Mouse (Mus musculus) heart, embryonic 14.5 days (tissue): ENCODE measurements around the gene Kyat3. TPM values are rescaled to one million over a fixed set of nuclear protein-coding genes. Genes with fewer than 3 reads are reported as not detected.
"Not testable (repeated sequence)": the region's sequence is repeated elsewhere in the genome, so short reads cannot be mapped to it uniquely, and the experiment has no call there.

Experiments
- ATAC-seq: fragments of 200-750 bp; cut with Nextera tagmentation; 2 replicates; pipeline ENCODE4 v1.8.0; 2017; ENCODE audit warnings: low read depth, moderate TSS enrichment; ENCODE audit not compliant: insufficient number of reproducible peaks, insufficient read depth, low FRiP score
- H3K27ac ChIP-seq, 2 experiments: fragments of 200-500 bp in 1 of 2; fragments of 300-500 bp in 1 of 2; sonication (generic) in 1 of 2; replicated peaks in 1 of 2; 2 replicates each; pipeline ENCODE4 v1.5.1; 2012 to 2014; ENCODE audit warnings: low read depth in 2 of 2, low read length in 2 of 2, control low read depth in 1 of 2, mild to moderate bottlenecking in 1 of 2, mixed read lengths in 1 of 2; ENCODE audit not compliant: control insufficient read depth in 1 of 2, insufficient read depth in 1 of 2
- H3K27me3 ChIP-seq: fragments of 300-500 bp; sonication (generic); 2 replicates; pipeline ENCODE4 v1.6.1; 2014; ENCODE audit warnings: mild to moderate bottlenecking, low read length, control low read depth; ENCODE audit not compliant: control insufficient read depth, insufficient read depth
- H3K36me3 ChIP-seq: fragments of 300-500 bp; sonication (generic); 2 replicates; pipeline ENCODE4 v1.6.1; 2014; ENCODE audit warnings: mild to moderate bottlenecking, control low read depth, low read length, mixed read lengths; ENCODE audit not compliant: control insufficient read depth, insufficient read depth
- H3K4me1 ChIP-seq, 2 experiments: fragments of 200-500 bp in 1 of 2; fragments of 300-500 bp in 1 of 2; sonication (generic) in 1 of 2; 2 replicates each; pipeline ENCODE4 v1.6.1; 2012 to 2014; ENCODE audit warnings: low read length in 2 of 2, control low read depth in 1 of 2, mixed read lengths in 1 of 2; ENCODE audit not compliant: control insufficient read depth in 2 of 2, insufficient read depth in 2 of 2
- H3K4me2 ChIP-seq: fragments of 300-500 bp; sonication (generic); 2 replicates; pipeline ENCODE4 v1.6.1; 2014; ENCODE audit warnings: mild to moderate bottlenecking, low read length
- H3K4me3 ChIP-seq, 2 experiments: fragments of 200-500 bp in 1 of 2; fragments of 300-500 bp in 1 of 2; sonication (generic) in 1 of 2; 2 replicates each; pipeline ENCODE4 v1.5.1; 2012 to 2014; ENCODE audit warnings: low read length in 2 of 2, mild to moderate bottlenecking in 2 of 2, control low read depth in 1 of 2, low read depth in 1 of 2, moderate library complexity in 1 of 2; ENCODE audit not compliant: control insufficient read depth in 1 of 2, insufficient read depth in 1 of 2
- H3K9ac ChIP-seq: fragments of 300-500 bp; sonication (generic); 2 replicates; pipeline ENCODE4 v1.6.1; 2014; ENCODE audit warnings: mild to moderate bottlenecking, low read length
- H3K9me3 ChIP-seq: fragments of 300-500 bp; sonication (generic); 2 replicates; pipeline ENCODE4 v1.6.1; 2016; ENCODE audit warnings: low read length, control low read depth; ENCODE audit not compliant: control insufficient read depth
- WGBS: fragments of 180-500 bp; shearing (Covaris S2); extraction: QIAGEN DNeasy Blood & Tissue Kit; methylation state at CpG from one replicate; pipeline ENCODE4 v1.1.7; 2014; 5-methylcytosine and 5-hydroxymethylcytosine counted together
- polyA plus RNA-seq: library from polyadenylated mRNA; unstranded; fragments of >200 nt; fragmentation: Nextera tagmentation; extraction: Ambion mirVana; gene quantifications from 2 replicates; pipeline ENCODE4 v1.2.1, GENCODE M21; 2014

The Kyat3 gene
- polyA plus RNA-seq, 1 experiment from 2014 or later: 11.1 TPM

DNA sequence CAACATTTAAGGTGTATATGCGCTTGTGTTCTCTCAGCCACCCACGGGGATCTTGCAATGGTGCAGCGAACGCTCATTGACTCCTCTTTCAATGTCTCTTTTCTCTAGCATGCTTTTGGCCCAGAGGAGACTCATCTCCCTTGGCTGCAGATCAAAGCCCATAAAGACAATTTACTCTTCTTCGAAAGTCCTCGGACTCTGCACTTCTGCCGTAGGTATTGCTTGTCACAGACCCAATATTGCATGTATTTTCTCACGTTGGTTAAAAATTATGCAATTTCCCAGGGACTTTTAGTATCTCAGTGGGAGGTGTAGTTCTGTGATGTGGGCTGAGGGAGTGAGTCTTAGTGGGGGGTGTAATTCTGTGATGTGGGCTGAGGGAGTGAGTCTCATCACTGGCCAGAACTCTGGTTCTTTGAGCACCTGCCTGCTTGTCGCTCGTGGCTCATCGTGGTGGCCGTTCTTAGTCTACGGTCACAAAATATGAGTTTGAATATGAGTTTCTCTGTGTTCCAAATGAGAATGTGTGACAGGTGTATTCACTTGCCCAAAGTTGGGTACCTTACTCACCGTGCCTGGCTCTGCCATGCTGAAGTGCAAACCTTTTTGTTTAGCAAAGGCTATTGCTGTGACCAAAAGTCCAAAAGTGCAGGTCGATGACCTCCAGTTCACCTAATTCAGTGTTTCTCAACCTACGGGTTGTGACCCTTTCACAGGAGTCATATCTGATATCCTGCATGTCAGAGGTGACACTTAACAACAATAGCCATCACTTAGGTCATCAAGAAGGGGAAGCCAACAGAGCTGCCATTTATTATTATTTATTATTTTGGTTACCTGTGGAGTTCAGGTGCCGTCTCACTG lies 6.0 kb downstream of the Kyat3 start:
- 86% methylated on average over 17 of the region's 17 CpGs for WGBS
- H3K4me1 ChIP-seq: peaks cover under 1 to 10% of the 10 kb centered on the region in 2 experiments; a peak in 2 of 4 replicates
- 0 out of 2 replicates have a peak, but pooled peaks cover 4% of the 10 kb centered on the region for H3K9me3 ChIP-seq
- H3K36me3 ChIP-seq: no peaks in the 10 kb centered on the region
- no peak overlapping the region for H3K27ac ChIP-seq
- H3K4me3 ChIP-seq: no peak overlapping the region
- no peak overlapping the region for H3K9ac ChIP-seq
- no peaks in the 10 kb centered on the region for H3K27me3 ChIP-seq
- no peak overlapping the region for H3K4me2 ChIP-seq
- no peak for ATAC-seq

DNA sequence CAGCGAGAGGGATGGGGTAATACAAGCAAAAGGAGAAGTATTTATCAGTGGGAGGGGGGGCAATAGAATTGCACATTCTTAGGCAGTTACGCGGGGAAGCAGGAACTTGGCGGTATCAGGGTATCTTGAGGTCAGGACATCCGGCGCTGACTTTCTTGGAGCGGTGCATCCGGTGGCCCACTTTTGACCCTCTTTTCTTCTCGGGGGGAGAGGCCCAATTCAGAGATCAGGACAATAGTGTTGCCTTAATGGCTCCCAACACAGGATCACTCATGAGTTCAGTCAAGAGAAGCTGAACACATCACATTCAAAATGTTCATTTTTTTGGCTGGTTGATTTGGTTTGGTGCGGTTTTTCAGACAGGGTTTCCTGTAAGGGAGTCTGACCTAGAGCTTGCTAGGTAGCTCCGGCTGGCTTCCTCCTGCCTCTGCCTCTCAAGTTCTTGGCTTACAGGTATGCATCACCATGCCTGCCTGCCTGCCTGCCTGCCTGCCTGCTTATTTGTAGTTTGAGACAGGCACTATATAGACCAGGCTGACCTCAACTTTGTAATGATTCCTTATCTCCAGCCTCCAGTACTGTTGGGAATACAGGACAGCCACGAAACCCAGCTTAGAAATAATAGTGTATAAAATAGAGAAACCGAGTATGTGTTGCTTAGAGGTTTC lies 7.5 kb downstream of the Kyat3 start:
- Histone ChIP-seq H3K4me2 (0 out of 2 replicates have a peak overlapping the region, but pooled peaks have one; percentile 32), H3K27ac (0 out of 4 replicates have a peak overlapping the region, but pooled peaks of 1 of the 2 experiments have one; percentile 37)
- not testable (repeated sequence) for H3K9me3 ChIP-seq, H3K4me1 ChIP-seq, H3K36me3 ChIP-seq, H3K4me3 ChIP-seq, ATAC-seq, H3K27me3 ChIP-seq, H3K9ac ChIP-seq
- WGBS: 66% methylated on average over 13 of the region's 13 CpGs

DNA sequence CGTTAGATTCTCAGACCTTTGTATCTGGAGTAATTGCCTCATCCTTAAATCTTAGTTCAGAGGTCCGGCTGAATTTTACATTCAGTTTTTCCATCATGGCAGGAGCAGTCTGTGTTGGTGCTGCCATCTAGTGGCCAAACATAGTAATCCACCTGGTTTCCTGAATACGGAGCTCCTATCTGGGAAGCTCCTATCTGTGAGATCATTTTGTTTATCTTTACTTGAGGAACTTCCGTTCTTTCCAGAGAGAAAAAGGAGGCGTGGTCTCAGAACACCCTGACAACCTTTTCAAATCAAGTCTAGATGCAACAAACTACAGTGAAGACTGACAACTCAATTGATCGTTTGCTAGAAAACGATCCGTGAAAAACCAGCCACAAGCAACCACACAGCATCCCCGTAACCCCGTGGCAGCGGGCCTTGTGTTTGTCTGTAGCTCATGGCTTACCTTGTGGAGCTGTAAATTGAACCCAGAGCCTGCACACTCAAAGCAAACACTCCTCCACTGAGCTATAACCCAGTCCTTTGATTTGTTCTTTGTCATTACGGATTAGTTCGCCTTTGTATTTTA lies 8.1 kb downstream of the Kyat3 start:
- peaks cover 0 to 7% of the 10 kb centered on the region in 2 experiments; a peak in 2 of 4 replicates for H3K4me1 ChIP-seq
- WGBS: 39% methylated on average over 13 of the region's 13 CpGs
- ATAC-seq: no peak
- H3K9me3 ChIP-seq: 0 out of 2 replicates have a peak, but pooled peaks cover 4% of the 10 kb centered on the region
- no peak overlapping the region for H3K9ac ChIP-seq
- no peak overlapping the region for H3K27ac ChIP-seq
- no peaks in the 10 kb centered on the region for H3K27me3 ChIP-seq
- H3K4me3 ChIP-seq: no peak overlapping the region
- H3K36me3 ChIP-seq: no peaks in the 10 kb centered on the region
- 0 out of 2 replicates have a peak overlapping the region, but pooled peaks have one; percentile 32 for H3K4me2 ChIP-seq

DNA sequence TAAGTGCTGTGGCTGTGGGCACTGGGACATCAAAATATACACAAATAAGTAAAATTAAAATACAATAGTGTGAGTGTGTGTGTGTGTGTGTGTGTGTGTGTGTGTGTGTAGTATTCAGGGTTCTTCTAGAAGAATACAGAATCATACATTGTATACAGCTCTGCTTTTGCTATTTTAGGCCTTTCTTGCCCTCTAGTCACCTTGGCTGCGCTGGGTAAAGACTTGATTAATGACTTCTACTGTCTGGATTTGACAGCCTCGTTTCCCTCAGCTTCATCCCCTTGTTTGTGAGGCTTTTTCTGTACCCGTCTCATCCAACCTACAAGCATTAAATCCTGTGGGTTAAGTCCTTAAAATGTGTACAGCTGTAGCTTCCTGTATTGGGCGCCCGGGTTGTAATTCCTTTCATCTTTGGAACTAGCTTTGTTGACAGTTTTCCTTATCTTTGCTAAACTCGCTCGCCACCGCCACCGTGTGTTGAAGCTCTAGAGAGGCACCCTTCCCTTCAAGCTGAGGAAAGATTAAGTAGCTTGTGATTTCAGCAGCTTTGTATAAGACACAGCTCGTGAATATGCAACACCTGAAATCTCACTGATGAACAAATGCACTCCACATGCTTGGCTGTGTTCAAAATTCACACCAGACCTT lies 9.6 kb downstream of the Kyat3 start:
- Histone ChIP-seq H3K4me3 (no peak overlapping the region), H3K27me3 (no peaks in the 10 kb centered on the region), H3K4me2 (peak overlapping the region; percentile 42; the same call in 1 of the 2 replicates), H3K36me3 (no peaks in the 10 kb centered on the region), H3K4me1 (peaks cover 0 to 7% of the 10 kb centered on the region in 2 experiments; a peak in 2 of 4 replicates), H3K27ac (no peak overlapping the region), H3K9me3 (0 out of 2 replicates have a peak, but pooled peaks cover under 1% of the 10 kb centered on the region), H3K9ac (no peak overlapping the region)
- WGBS: 12% methylated on average over 10 of the region's 10 CpGs
- ATAC-seq: no peak

DNA sequence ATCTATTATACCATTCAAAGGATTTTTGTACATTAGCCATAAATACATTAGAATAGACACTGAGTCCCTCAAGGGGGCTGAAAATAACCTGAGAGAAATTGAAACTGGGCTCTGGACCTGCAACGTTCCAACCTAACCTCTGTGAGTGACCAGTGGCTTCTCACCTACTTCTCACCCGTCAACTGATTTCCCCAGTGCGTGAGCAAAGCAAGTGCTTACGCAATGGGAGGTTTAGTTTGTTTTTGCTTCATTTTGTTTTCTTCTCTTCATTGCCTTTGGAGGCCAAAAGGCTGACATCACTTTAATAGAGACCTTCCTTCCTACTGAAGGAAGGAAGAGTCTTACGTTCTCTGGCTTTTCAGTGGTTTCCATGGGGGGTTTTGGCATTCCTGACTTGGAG lies 10.5 kb downstream of the Kyat3 start:
- H3K27me3 ChIP-seq: no peaks in the 10 kb centered on the region
- H3K4me1 ChIP-seq: peaks cover 0 to 7% of the 10 kb centered on the region in 2 experiments; a peak in 2 of 4 replicates
- no peak overlapping the region for H3K9ac ChIP-seq
- H3K36me3 ChIP-seq: no peaks in the 10 kb centered on the region
- no peak overlapping the region for H3K4me3 ChIP-seq
- ATAC-seq: no peak
- no peaks in the 10 kb centered on the region for H3K9me3 ChIP-seq
- H3K4me2 ChIP-seq: no peak overlapping the region
- no peak overlapping the region for H3K27ac ChIP-seq
- 86% methylated on average over 5 of the region's 5 CpGs for WGBS

DNA sequence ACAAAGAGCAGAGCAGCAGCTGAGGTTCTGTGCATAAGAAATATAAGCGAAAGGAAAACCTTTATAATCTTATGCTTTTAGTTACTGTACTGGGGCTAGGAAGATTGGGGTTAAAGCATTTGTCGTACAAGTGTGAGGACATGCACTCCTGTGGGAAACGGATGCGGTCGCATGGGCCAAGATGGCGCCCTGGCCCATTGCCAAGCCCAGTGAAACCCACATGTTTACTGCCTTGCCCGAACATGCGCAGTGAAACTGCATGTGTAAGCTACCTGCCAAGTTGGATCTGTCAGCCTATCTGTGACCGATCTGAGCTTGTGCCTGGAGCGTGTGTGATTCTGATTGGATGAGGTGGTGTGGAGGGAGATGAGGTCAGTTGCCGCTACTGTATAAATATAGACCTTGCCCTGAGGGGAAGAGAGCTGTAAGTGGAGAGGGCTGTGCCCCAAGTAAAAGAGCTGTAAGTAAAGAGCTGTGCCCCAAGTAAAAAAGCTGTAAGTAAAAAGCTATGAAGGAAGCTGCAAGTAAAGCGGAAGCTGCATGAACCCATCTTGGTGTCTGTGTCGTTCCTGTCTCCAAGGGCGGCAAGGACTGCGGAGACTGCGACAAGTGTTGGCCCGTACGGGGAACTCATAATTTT lies 11.7 kb downstream of the Kyat3 start:
- H3K27me3 ChIP-seq, H3K9ac ChIP-seq, H3K4me3 ChIP-seq, H3K4me2 ChIP-seq, ATAC-seq, H3K27ac ChIP-seq, H3K4me1 ChIP-seq, H3K36me3 ChIP-seq, H3K9me3 ChIP-seq: not testable (repeated sequence)
- WGBS: 90% methylated on average over 18 of the region's 18 CpGs

DNA sequence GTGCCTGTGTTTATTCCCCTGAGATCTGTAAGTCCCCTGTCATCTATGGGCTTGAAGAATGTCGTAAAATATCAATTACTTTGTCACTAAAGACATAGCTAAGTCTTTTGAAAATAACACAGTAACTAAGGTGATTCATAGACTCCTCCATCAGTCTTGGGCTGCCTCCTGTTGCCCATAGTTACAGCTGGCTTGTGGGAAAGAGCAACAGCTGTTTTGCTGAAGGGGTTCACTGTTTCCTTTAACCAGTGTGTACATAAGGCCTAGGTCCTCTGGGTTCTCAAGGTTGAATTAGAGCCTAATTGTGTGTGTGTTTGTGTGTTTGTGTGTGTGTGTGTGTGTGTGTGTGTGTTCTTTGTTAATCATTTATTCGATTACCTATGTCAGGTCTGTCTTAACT lies 24.6 kb downstream of the Kyat3 start:
- no peaks in the 10 kb centered on the region for H3K36me3 ChIP-seq
- no peaks in the 10 kb centered on the region for H3K4me1 ChIP-seq
- ATAC-seq: no peak
- H3K9ac ChIP-seq: no peak overlapping the region
- H3K4me3 ChIP-seq: no peak overlapping the region
- WGBS: 67% methylated on average over 2 of the region's 2 CpGs
- no peaks in the 10 kb centered on the region for H3K9me3 ChIP-seq
- H3K27ac ChIP-seq: no peak overlapping the region
- H3K27me3 ChIP-seq: no peaks in the 10 kb centered on the region
- H3K4me2 ChIP-seq: no peak overlapping the region
